Mouse (Mus musculus): Measurements from ENCODE around the gene Apobec1. TPM values are rescaled to one million over a fixed set of nuclear protein-coding genes. Genes with fewer than 3 reads are reported as not detected.

Gene Apobec1
- 100 to 1,000 TPM; 346 to 368 TPM for total RNA-seq (2023)

GRCm38 (mm10) chr6:122602242-122602991 is at the start of gene Apobec1:
Apobec1 (minus strand) TSS chr6:122602444.

GRCm38 (mm10) chr6:122626110-122626509 is 23.9 kb upstream of the Apobec1 start, which contains the start of gene Dppa3:
Dppa3 (plus strand) TSS chr6:122626410.

GRCm38 (mm10) chr6:122609771-122610170 is 7.5 kb upstream of the Apobec1 start, which contains the start of gene Gdf3:
Gdf3 (minus strand) TSS chr6:122610087.

GRCm38 (mm10) chr6:122553606-122554005 is 48.6 kb downstream of the Apobec1 start, which contains the start of gene Aicda:
Aicda (plus strand) TSS chr6:122553801.

Other genes starting within 250 kb of the Apobec1 start
- gene Rimklb, start 103.7 kb downstream of the Apobec1 start, total RNA-seq (2023) = not detected
- gene Mfap5, start 96.6 kb downstream of the Apobec1 start, total RNA-seq (2023) = under 1 TPM in 1 of 2 experiments, not detected in 1; 0.71 TPM
- not detected for gene Aicda, start 48.6 kb downstream of the Apobec1 start, total RNA-seq (2023)
- gene Gdf3, start 7.6 kb upstream of the Apobec1 start, total RNA-seq (2023) = under 1 TPM; 0.52 to 0.64 TPM
- not detected for gene Dppa3, start 24.0 kb upstream of the Apobec1 start, total RNA-seq (2023)
- not detected for gene Nanog, start 105.0 kb upstream of the Apobec1 start, total RNA-seq (2023)
- 1 to 10 TPM; 4.6 to 7.1 TPM for gene Slc2a3, start 199.2 kb upstream of the Apobec1 start, total RNA-seq (2023)
- gene Foxj2, start 217.5 kb upstream of the Apobec1 start, total RNA-seq (2023) = 10 to 100 TPM; 36.7 to 38.0 TPM